Mouse (Mus musculus) olfactory bulb, adult 2 months (tissue): ENCODE measurements around the gene Tigd3.

Experiments
- CTCF ChIP-seq: fragments of 200-500 bp; IDR thresholded peaks from 2 replicates; pipeline ENCODE4 v1.5.1; 2012; ENCODE audit warnings: low read depth, mild to moderate bottlenecking, low read length, moderate library complexity; ENCODE audit not compliant: insufficient read depth
- POLR2A ChIP-seq: fragments of 200-500 bp; IDR thresholded peaks from 2 replicates; pipeline ENCODE4 v1.6.1; 2012; ENCODE audit warnings: mild to moderate bottlenecking, low read depth, low read length, moderate library complexity; ENCODE audit not compliant: insufficient read depth

GRCm38 (mm10) chr19:5943404-5943803 lies 49.5 kb upstream of the Tigd3 start:
- TF ChIP-seq CTCF = no peak
- TF ChIP-seq POLR2A = no peak
